Mouse (Mus musculus) large intestine, adult 2 months (tissue): Measurements from ENCODE around the gene Dag1. TPM values are rescaled to one million over a fixed set of nuclear protein-coding genes. Genes with fewer than 3 reads are reported as not detected.

Source experiments
- polyA plus RNA-seq: library from polyadenylated mRNA; depleted of rRNA; stranded (reverse); fragments of >200 nt; gene quantifications from 2 replicates; pipeline ENCODE4 v1.2.3, GENCODE M21; 2012; rRNA removed

Gene Dag1
- polyA plus RNA-seq, 1 experiment = 33.9 TPM

Other genes starting within 250 kb of the Dag1 start
- 75.3 and 77.6 TPM in 2 replicates for gene Gmppb, start 214.7 kb downstream of the Dag1 start, polyA plus RNA-seq
- 10.7 and 12.7 TPM in 2 replicates for gene Amigo3, start 210.8 kb downstream of the Dag1 start, polyA plus RNA-seq
- gene Mst1, start 183.5 kb downstream of the Dag1 start, polyA plus RNA-seq = 0.26 and 0.56 TPM in 2 replicates
- gene Rnf123, start 180.6 kb downstream of the Dag1 start, polyA plus RNA-seq = 47.7 and 86.0 TPM in 2 replicates
- gene Apeh, start 169.4 kb downstream of the Dag1 start, polyA plus RNA-seq = 173 and 195 TPM in 2 replicates
- gene Bsn, start 73.6 kb downstream of the Dag1 start, polyA plus RNA-seq = 2.0 and 2.2 TPM in 2 replicates
- gene Nicn1, start 26.5 kb upstream of the Dag1 start, polyA plus RNA-seq = 5.8 and 6.5 TPM in 2 replicates
- 2.3 and 3.4 TPM in 2 replicates for gene Amt, start 32.9 kb upstream of the Dag1 start, polyA plus RNA-seq
- 130 and 145 TPM in 2 replicates for gene Rhoa, start 42.2 kb upstream of the Dag1 start, polyA plus RNA-seq
- gene Tcta, start 42.2 kb upstream of the Dag1 start, polyA plus RNA-seq = 45.9 and 48.1 TPM in 2 replicates
- gene Gpx1, start 74.9 kb upstream of the Dag1 start, polyA plus RNA-seq = 641 and 1,038 TPM in 2 replicates
- gene Usp4, start 83.9 kb upstream of the Dag1 start, polyA plus RNA-seq = 57.7 and 67.5 TPM in 2 replicates
- 0.30 TPM in 1 of 2 replicates, not detected in the other for gene 1700102P08Rik, start 128.8 kb upstream of the Dag1 start, polyA plus RNA-seq
- not detected in 2 replicates for gene Ccdc36, start 164.5 kb upstream of the Dag1 start, polyA plus RNA-seq
- not detected in 2 replicates for gene BC048562, start 172.5 kb upstream of the Dag1 start, polyA plus RNA-seq
- gene Ccdc71, start 196.6 kb upstream of the Dag1 start, polyA plus RNA-seq = 18.1 and 22.8 TPM in 2 replicates
- 13.6 and 18.8 TPM in 2 replicates for gene Klhdc8b, start 197.6 kb upstream of the Dag1 start, polyA plus RNA-seq
- 20.7 and 27.2 TPM in 2 replicates for gene Lamb2, start 215.8 kb upstream of the Dag1 start, polyA plus RNA-seq
- gene Usp19, start 226.6 kb upstream of the Dag1 start, polyA plus RNA-seq = 74.9 and 104 TPM in 2 replicates
- 243 and 346 TPM in 2 replicates for gene Qars, start 243.7 kb upstream of the Dag1 start, polyA plus RNA-seq